Mouse (Mus musculus) yolk sac, embryonic 10.5 days (tissue): ENCODE results near the gene Cyp17a1.

Source experiments
- DNase-seq: peaks from one replicate; pipeline ENCODE4 v3.0.0-alpha.2; 2017; ENCODE audit warnings: low spot score

Cyp17a1 gene

GRCm38 (mm10) chr19:46672766-46673418 is at the start of gene Cyp17a1:
Gene Cyp17a1, minus strand, starts transcription at chr19:46673172.
- peak; percentile 73 for DNase-seq

- DNase-seq = no peak
Measured at GRCm38 (mm10) chr19:46718150-46718549, 45.2 kb upstream of the Cyp17a1 start.

- peak; percentile 52 for DNase-seq
Measured at GRCm38 (mm10) chr19:46715016-46715415, 42.0 kb upstream of the Cyp17a1 start.

GRCm38 (mm10) chr19:46714234-46714633 is 41.3 kb upstream of the Cyp17a1 start:
- peak; percentile 44 for DNase-seq

- no peak for DNase-seq
Measured at GRCm38 (mm10) chr19:46710614-46711013, 37.6 kb upstream of the Cyp17a1 start.

- DNase-seq = peak; percentile 93
Measured at GRCm38 (mm10) chr19:46707296-46708151, 34.6 kb upstream of the Cyp17a1 start, which contains the start of gene As3mt. Gene As3mt, plus strand, starts transcription at chr19:46707458.

- no peak for DNase-seq
Measured at GRCm38 (mm10) chr19:46706540-46707295, 33.7 kb upstream of the Cyp17a1 start.

GRCm38 (mm10) chr19:46705779-46706495 is 33.0 kb upstream of the Cyp17a1 start:
- DNase-seq = no peak

GRCm38 (mm10) chr19:46701156-46701555 is 28.2 kb upstream of the Cyp17a1 start:
- DNase-seq = no peak

- no peak for DNase-seq
Measured at GRCm38 (mm10) chr19:46699011-46699481, 26.1 kb upstream of the Cyp17a1 start.

GRCm38 (mm10) chr19:46697840-46698517 is 25.0 kb upstream of the Cyp17a1 start:
- DNase-seq = no peak

- no peak for DNase-seq
Measured at GRCm38 (mm10) chr19:46696943-46697342, 24.0 kb upstream of the Cyp17a1 start.

- no peak for DNase-seq
Measured at GRCm38 (mm10) chr19:46696482-46696881, 23.5 kb upstream of the Cyp17a1 start.

GRCm38 (mm10) chr19:46693146-46693545 is 20.2 kb upstream of the Cyp17a1 start:
- DNase-seq = no peak

- no peak for DNase-seq
Measured at GRCm38 (mm10) chr19:46691078-46691477, 18.1 kb upstream of the Cyp17a1 start.

GRCm38 (mm10) chr19:46690387-46690786 is 17.4 kb upstream of the Cyp17a1 start:
- DNase-seq = no peak

GRCm38 (mm10) chr19:46689460-46690372 is 16.7 kb upstream of the Cyp17a1 start, which contains the start of gene Borcs7:
Gene Borcs7, plus strand, starts transcription at chr19:46689906.
- DNase-seq = peak; percentile 91

GRCm38 (mm10) chr19:46679720-46680383 is 6.9 kb upstream of the Cyp17a1 start:
- peak; percentile 45 for DNase-seq

GRCm38 (mm10) chr19:46675641-46676040 is 2.7 kb upstream of the Cyp17a1 start:
- no peak for DNase-seq
